Mouse (Mus musculus) lung, embryonic 14.5 days (tissue): Measurements from ENCODE around the gene Bcl2l1. TPM values are rescaled to one million over a fixed set of nuclear protein-coding genes. Genes with fewer than 3 reads are reported as not detected.

Experiments
- ATAC-seq: fragments of 200-750 bp; cut with Nextera tagmentation; 2 replicates; pipeline ENCODE4 v1.8.0; 2017; ENCODE audit warnings: mild to moderate bottlenecking, moderate TSS enrichment, moderate library complexity; ENCODE audit not compliant: insufficient read depth
- DNase-seq: peaks from one replicate; pipeline ENCODE4 v3.0.0-alpha.2; 2015
- H3K27ac ChIP-seq: fragments of 300-500 bp; sonication (generic); 2 replicates; pipeline ENCODE4 v1.5.1; 2014; ENCODE audit warnings: low read depth, mild to moderate bottlenecking, moderate library complexity
- H3K27me3 ChIP-seq: fragments of 300-500 bp; sonication (generic); 2 replicates; pipeline ENCODE4 v1.6.1; 2014; ENCODE audit warnings: low read length, control low read depth; ENCODE audit not compliant: insufficient read depth
- H3K36me3 ChIP-seq: fragments of 300-500 bp; sonication (generic); 2 replicates; pipeline ENCODE4 v1.6.1; 2014; ENCODE audit warnings: control low read depth; ENCODE audit not compliant: insufficient read depth
- H3K4me1 ChIP-seq: fragments of 300-500 bp; sonication (generic); 2 replicates; pipeline ENCODE4 v1.6.1; 2014; ENCODE audit warnings: antibody characterized with exemption, control low read depth; ENCODE audit not compliant: insufficient read depth
- H3K4me2 ChIP-seq: fragments of 300-500 bp; sonication (generic); 2 replicates; pipeline ENCODE4 v1.6.1; 2014; ENCODE audit warnings: mild to moderate bottlenecking
- H3K4me3 ChIP-seq: fragments of 300-500 bp; sonication (generic); 2 replicates; pipeline ENCODE4 v1.5.1; 2014; ENCODE audit warnings: low read depth, low read length
- H3K9ac ChIP-seq: fragments of 300-500 bp; sonication (generic); 2 replicates; pipeline ENCODE4 v1.6.1; 2014
- H3K9me3 ChIP-seq: fragments of 300-500 bp; sonication (generic); 2 replicates; pipeline ENCODE4 v1.6.1; 2016; ENCODE audit warnings: low read depth, low read length, control low read depth
- CTCF ChIP-seq: IDR thresholded peaks from 2 replicates; pipeline ENCODE4 v1.5.1; 2016; ENCODE audit warnings: antibody characterized with exemption, low read depth
- WGBS: fragments of 180-500 bp; shearing (Covaris S2); extraction: QIAGEN DNeasy Blood & Tissue Kit; methylation state at CpG from one replicate; pipeline ENCODE4 v1.1.7; 2014; 5-methylcytosine and 5-hydroxymethylcytosine counted together
- polyA plus RNA-seq: library from polyadenylated mRNA; unstranded; fragments of >200 nt; fragmentation: Nextera tagmentation; extraction: Ambion mirVana; gene quantifications from 2 replicates; pipeline ENCODE4 v1.2.1, GENCODE M21; 2014

The Bcl2l1 gene
- polyA plus RNA-seq, 1 experiment from 2014 or later: 102 TPM

- peaks cover 7% of the 10 kb centered on the region; the same call in 1 of the 2 replicates for H3K36me3 ChIP-seq
- H3K4me1 ChIP-seq: peaks cover 12% of the 10 kb centered on the region
- no peak for ATAC-seq
- no peaks in the 10 kb centered on the region for H3K9me3 ChIP-seq
- no peak overlapping the region for H3K9ac ChIP-seq
- TF ChIP-seq CTCF: no peak
- no peak overlapping the region for H3K4me2 ChIP-seq
- WGBS: 91% methylated on average over 5 of the region's 5 CpGs
- H3K4me3 ChIP-seq: no peak overlapping the region
- no peak overlapping the region for H3K27ac ChIP-seq
- H3K27me3 ChIP-seq: no peaks in the 10 kb centered on the region
- DNase-seq: no peak
These were observed 28.4 kb downstream of the Bcl2l1 start for GRCm38 (mm10) chr2:152803081-152803480.

DNA sequence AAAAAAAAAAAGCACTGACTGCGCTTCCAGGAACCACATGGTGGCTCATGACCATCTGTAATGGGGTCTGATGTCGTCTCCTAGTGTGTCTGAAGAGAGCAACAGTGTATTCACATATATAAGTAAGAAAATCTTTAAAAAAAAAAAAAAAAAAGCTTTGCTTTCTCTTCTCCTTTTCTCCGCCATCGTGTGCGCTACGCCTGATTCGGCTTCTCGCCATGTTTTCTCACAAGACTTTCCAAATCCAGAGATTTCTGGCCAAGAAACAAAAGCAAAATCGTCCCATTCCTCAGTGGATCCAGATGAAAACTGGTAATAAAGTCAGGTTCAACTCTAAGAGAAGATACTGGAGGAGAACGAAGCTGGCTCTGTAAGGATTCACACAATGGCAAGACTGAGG, 29.2 kb downstream of the Bcl2l1 start:
- ATAC-seq: no peak
- H3K4me3 ChIP-seq: no peak overlapping the region
- WGBS: 91% methylated on average over 10 of the region's 10 CpGs
- TF ChIP-seq CTCF: no peak
- no peak overlapping the region for H3K9ac ChIP-seq
- DNase-seq: no peak
- no peaks in the 10 kb centered on the region for H3K9me3 ChIP-seq
- no peak overlapping the region for H3K27ac ChIP-seq
- peaks cover 7% of the 10 kb centered on the region; the same call in 1 of the 2 replicates for H3K36me3 ChIP-seq
- H3K27me3 ChIP-seq: no peaks in the 10 kb centered on the region
- H3K4me1 ChIP-seq: peaks cover 12% of the 10 kb centered on the region
- no peak overlapping the region for H3K4me2 ChIP-seq

DNA sequence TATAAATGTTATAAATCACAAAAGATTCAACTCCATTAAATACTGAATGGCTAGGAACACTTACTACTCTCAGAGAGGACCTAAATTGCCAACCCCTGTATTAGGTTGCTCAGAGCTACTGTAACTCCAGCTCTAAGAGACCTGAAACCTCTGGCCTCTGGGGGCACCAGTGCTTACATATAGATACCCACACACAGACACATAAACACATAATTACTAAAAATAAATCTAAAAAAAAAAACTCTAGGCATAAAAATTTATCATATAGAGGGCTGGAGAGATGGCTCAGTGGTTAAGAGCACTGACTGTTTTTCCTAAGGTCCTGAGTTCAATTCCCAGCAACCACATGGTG, 30.8 kb downstream of the Bcl2l1 start:
- Histone ChIP-seq H3K36me3 (peaks cover 7% of the 10 kb centered on the region; the same call in 1 of the 2 replicates), H3K9me3 (no peaks in the 10 kb centered on the region), H3K9ac (no peak overlapping the region), H3K4me2 (no peak overlapping the region), H3K4me3 (no peak overlapping the region), H3K4me1 (peaks cover 8% of the 10 kb centered on the region), H3K27ac (no peak overlapping the region), H3K27me3 (no peaks in the 10 kb centered on the region)
- no peak for TF ChIP-seq CTCF
- DNase-seq: no peak
- no peak for ATAC-seq

- no peak overlapping the region for H3K4me2 ChIP-seq
- TF ChIP-seq CTCF: no peak
- DNase-seq (no peak), ATAC-seq (no peak)
- H3K36me3 ChIP-seq: peaks cover 7% of the 10 kb centered on the region; the same call in 1 of the 2 replicates
- WGBS: 73% methylated on average over 7 of the region's 7 CpGs
- H3K27me3 ChIP-seq: no peaks in the 10 kb centered on the region
- no peaks in the 10 kb centered on the region for H3K9me3 ChIP-seq
- no peak overlapping the region for H3K27ac ChIP-seq
- H3K4me1 ChIP-seq: peaks cover 7% of the 10 kb centered on the region
- no peak overlapping the region for H3K4me3 ChIP-seq
- no peak overlapping the region for H3K9ac ChIP-seq
These were observed 31.4 kb downstream of the Bcl2l1 start for GRCm38 (mm10) chr2:152799954-152800761.

GRCm38 (mm10) chr2:152797589-152797988, 33.9 kb downstream of the Bcl2l1 start:
- Histone ChIP-seq H3K9ac (no peak overlapping the region), H3K27me3 (no peaks in the 10 kb centered on the region), H3K9me3 (no peaks in the 10 kb centered on the region), H3K27ac (no peak overlapping the region), H3K4me1 (0 out of 2 replicates have a peak, but pooled peaks cover under 1% of the 10 kb centered on the region), H3K4me2 (no peak overlapping the region), H3K36me3 (no peaks in the 10 kb centered on the region), H3K4me3 (no peak overlapping the region)
- ATAC-seq (no peak), DNase-seq (no peak)
- 96% methylated on average over 1 of the region's 1 CpGs for WGBS
- TF ChIP-seq CTCF: no peak

GRCm38 (mm10) chr2:152794281-152794827, 37.2 kb downstream of the Bcl2l1 start:
- Histone ChIP-seq H3K4me2 (no peak overlapping the region), H3K4me1 (peaks cover 11% of the 10 kb centered on the region), H3K9ac (no peak overlapping the region), H3K27ac (no peak overlapping the region), H3K27me3 (no peaks in the 10 kb centered on the region), H3K9me3 (no peaks in the 10 kb centered on the region), H3K36me3 (no peaks in the 10 kb centered on the region), H3K4me3 (no peak overlapping the region)
- 71% methylated on average over 9 of the region's 9 CpGs for WGBS
- ATAC-seq (no peak), DNase-seq (no peak)
- TF ChIP-seq CTCF: no peak

- no peak overlapping the region for H3K4me2 ChIP-seq
- no peak for ATAC-seq
- no peak overlapping the region for H3K27ac ChIP-seq
- H3K4me1 ChIP-seq: peaks cover 13% of the 10 kb centered on the region
- no peak for DNase-seq
- no peak overlapping the region for H3K9ac ChIP-seq
- H3K9me3 ChIP-seq: no peaks in the 10 kb centered on the region
- H3K36me3 ChIP-seq: no peaks in the 10 kb centered on the region
- H3K27me3 ChIP-seq: no peaks in the 10 kb centered on the region
- WGBS: 78% methylated on average over 5 of the region's 5 CpGs
- H3K4me3 ChIP-seq: no peak overlapping the region
- no peak for TF ChIP-seq CTCF
These were observed 38.1 kb downstream of the Bcl2l1 start for GRCm38 (mm10) chr2:152793381-152793780.
